Mouse (Mus musculus) intestine, postnatal 0 days (tissue): ENCODE measurements at regions not wholly inside any gene's neighbourhood (a gene's known extent, or its start where the extent isn't known, plus 50 kb on each side); places are given as distances from the start of the nearest gene placed in this dataset.

ENCODE experiments used
- ATAC-seq: fragments of 200-750 bp; cut with Nextera tagmentation; 2 replicates; pipeline ENCODE4 v1.8.0; 2017; ENCODE audit warnings: mild to moderate bottlenecking, moderate TSS enrichment, moderate library complexity
- H3K27ac ChIP-seq: fragments of 300-500 bp; sonication (generic); 2 replicates; pipeline ENCODE4 v1.5.1; 2014; ENCODE audit warnings: mild to moderate bottlenecking, low read depth, low read length, moderate library complexity
- H3K27me3 ChIP-seq: fragments of 300-500 bp; sonication (generic); replicated peaks from 2 replicates; pipeline ENCODE4 v1.6.1; 2014; ENCODE audit warnings: low read length, mixed read lengths; ENCODE audit not compliant: control insufficient read depth, insufficient read depth
- H3K36me3 ChIP-seq: fragments of 300-500 bp; sonication (generic); 2 replicates; pipeline ENCODE4 v1.6.1; 2014; ENCODE audit warnings: mild to moderate bottlenecking, moderate library complexity; ENCODE audit not compliant: control insufficient read depth, insufficient read depth
- H3K4me1 ChIP-seq: fragments of 300-500 bp; sonication (generic); replicated peaks from 2 replicates; pipeline ENCODE4 v1.6.1; 2014; ENCODE audit warnings: antibody characterized with exemption, low read length, mixed read lengths; ENCODE audit not compliant: control insufficient read depth, insufficient read depth
- H3K4me2 ChIP-seq: fragments of 300-500 bp; sonication (generic); replicated peaks from 2 replicates; pipeline ENCODE4 v1.6.1; 2014; ENCODE audit warnings: low read depth, mild to moderate bottlenecking, moderate library complexity
- H3K4me3 ChIP-seq: fragments of 300-500 bp; sonication (generic); 2 replicates; pipeline ENCODE4 v1.5.1; 2014; ENCODE audit warnings: low read depth, low read length
- H3K9ac ChIP-seq: fragments of 300-500 bp; sonication (generic); 2 replicates; pipeline ENCODE4 v1.6.1; 2014; ENCODE audit warnings: mild to moderate bottlenecking, low read depth, low read length
- H3K9me3 ChIP-seq: fragments of 300-500 bp; sonication (generic); 2 replicates; pipeline ENCODE4 v1.6.1; 2016; ENCODE audit warnings: mixed run types; ENCODE audit not compliant: control insufficient read depth
- CTCF ChIP-seq: sonication (generic); IDR thresholded peaks from 2 replicates; pipeline ENCODE4 v1.5.1; 2016; ENCODE audit warnings: low read depth, mild to moderate bottlenecking, control low read depth, antibody characterized with exemption, moderate library complexity
- WGBS: fragments of 180-500 bp; shearing (Covaris S2); extraction: QIAGEN DNeasy Blood & Tissue Kit; methylation state at CpG from one replicate; pipeline ENCODE4 v1.1.7; 2014; 5-methylcytosine and 5-hydroxymethylcytosine counted together

DNA sequence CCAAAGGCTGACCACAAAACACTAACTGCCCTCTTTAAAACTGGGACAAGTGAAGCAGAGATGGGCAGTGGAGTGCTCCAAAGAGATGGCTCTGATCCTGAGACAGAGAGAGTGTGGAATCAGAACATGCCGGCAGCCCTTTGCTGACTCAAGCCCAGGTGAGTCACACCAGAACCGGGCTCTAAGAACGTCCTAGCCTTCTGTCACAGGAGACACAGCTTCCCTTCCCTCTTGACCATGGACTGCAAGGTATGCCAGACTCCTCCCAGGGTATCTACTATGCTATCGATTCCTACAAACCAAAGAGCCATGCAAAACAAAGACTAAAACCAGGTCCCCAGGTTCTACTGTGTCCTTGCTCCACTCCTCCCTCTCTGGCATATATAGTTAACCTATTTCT lies 98.0 kb downstream of the Dhx15 start:
- ATAC-seq = no peak
- H3K27ac ChIP-seq = no peak overlapping the region
- WGBS = 83% methylated on average over 4 of the region's 4 CpGs
- H3K4me3 ChIP-seq = no peak overlapping the region
- H3K4me2 ChIP-seq = no peak overlapping the region
- TF ChIP-seq CTCF = no peak
- no peaks in the 10 kb centered on the region for H3K36me3 ChIP-seq
- no peaks in the 10 kb centered on the region for H3K9me3 ChIP-seq
- H3K4me1 ChIP-seq = no peaks in the 10 kb centered on the region
- no peak overlapping the region for H3K9ac ChIP-seq
- H3K27me3 ChIP-seq = no peaks in the 10 kb centered on the region

DNA sequence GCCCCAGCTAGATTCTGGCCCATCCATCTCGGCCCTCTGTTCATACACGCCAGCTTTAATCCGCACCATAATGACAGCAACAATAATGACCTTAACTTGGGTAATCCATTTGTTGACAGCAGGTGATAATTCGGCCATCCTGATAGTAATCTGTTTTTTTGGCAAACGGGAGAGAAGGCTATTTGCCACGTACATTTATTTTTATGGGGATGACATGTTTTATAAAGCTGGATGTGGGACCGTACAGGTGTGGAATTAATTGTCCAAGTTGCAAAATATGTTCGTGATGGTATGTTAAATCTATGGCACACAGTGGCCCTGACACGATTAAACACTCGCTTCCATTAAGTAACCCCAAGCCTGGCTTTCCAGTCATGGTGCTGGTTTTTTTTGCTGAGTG lies 102.2 kb downstream of the Dhx15 start:
- Histone ChIP-seq H3K36me3 (no peaks in the 10 kb centered on the region), H3K9ac (no peak overlapping the region), H3K4me2 (no peak overlapping the region), H3K27me3 (no peaks in the 10 kb centered on the region), H3K27ac (no peak overlapping the region), H3K4me1 (no peaks in the 10 kb centered on the region), H3K9me3 (no peaks in the 10 kb centered on the region), H3K4me3 (no peak overlapping the region)
- ATAC-seq = no peak
- WGBS = 77% methylated on average over 10 of the region's 10 CpGs
- no peak for TF ChIP-seq CTCF

DNA sequence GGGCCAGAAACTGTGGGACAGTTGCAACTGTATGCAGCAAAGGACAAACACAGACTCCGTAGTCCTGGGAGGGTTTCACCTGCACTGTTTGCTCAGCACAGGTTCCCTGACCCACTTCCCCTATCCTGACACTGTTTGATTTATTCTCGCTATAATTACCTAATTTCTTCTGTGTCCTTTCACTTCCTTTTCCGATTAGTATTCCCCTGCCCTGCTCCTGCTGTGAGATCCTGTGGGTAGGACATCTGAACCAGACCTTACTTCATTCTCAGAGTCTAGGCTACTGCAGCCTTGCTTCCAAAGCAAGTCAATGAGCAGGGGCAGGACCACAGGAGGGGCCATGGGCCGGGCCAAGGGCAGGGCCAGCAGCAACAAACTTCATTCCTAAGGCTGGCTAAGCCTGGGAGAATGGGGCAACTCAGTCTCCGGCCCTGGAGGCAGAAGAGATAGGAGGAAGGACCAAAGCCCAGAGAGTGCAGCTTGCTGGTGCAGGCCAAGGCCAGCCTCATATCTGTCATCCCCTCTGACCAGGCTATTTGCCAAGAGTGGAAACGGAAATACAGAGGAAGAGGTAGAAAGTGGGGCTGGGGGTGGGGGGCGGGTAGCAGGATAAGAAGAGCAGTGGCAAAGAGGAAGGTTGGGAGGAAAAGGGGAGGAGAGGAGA lies 103.4 kb downstream of the Dhx15 start:
- Histone ChIP-seq H3K36me3 (no peaks in the 10 kb centered on the region), H3K27me3 (no peaks in the 10 kb centered on the region), H3K9ac (no peak overlapping the region), H3K4me1 (no peaks in the 10 kb centered on the region), H3K9me3 (no peaks in the 10 kb centered on the region), H3K4me2 (no peak overlapping the region), H3K27ac (no peak overlapping the region), H3K4me3 (no peak overlapping the region)
- no peak for ATAC-seq
- no peak for TF ChIP-seq CTCF
- WGBS = 32% methylated on average over 7 of the region's 7 CpGs

DNA sequence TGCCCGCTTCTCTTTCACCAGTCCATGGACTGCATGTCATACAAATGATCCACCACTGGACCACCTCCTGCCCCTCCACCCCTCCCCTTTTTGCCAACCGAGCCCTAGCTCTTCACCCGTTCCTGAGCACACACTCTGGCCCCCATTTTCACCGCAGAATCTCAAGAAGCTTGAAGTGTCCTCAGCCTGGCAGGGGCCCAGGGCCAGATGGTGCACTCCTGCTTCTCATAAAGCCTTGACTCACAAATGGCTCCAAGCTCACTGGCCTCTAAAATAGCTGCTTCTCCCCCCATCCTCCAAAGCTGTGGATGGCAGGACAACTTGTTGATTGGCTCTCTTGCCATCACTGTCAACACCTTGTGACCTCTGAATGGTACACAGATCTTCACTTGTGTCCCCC lies 110.0 kb downstream of the Dhx15 start:
- no peaks in the 10 kb centered on the region for H3K36me3 ChIP-seq
- 78% methylated on average over 4 of the region's 4 CpGs for WGBS
- H3K4me3 ChIP-seq = no peak overlapping the region
- ATAC-seq = no peak
- no peak for TF ChIP-seq CTCF
- H3K27ac ChIP-seq = no peak overlapping the region
- no peak overlapping the region for H3K9ac ChIP-seq
- H3K27me3 ChIP-seq = no peaks in the 10 kb centered on the region
- no peaks in the 10 kb centered on the region for H3K9me3 ChIP-seq
- H3K4me1 ChIP-seq = no peaks in the 10 kb centered on the region
- H3K4me2 ChIP-seq = no peak overlapping the region

DNA sequence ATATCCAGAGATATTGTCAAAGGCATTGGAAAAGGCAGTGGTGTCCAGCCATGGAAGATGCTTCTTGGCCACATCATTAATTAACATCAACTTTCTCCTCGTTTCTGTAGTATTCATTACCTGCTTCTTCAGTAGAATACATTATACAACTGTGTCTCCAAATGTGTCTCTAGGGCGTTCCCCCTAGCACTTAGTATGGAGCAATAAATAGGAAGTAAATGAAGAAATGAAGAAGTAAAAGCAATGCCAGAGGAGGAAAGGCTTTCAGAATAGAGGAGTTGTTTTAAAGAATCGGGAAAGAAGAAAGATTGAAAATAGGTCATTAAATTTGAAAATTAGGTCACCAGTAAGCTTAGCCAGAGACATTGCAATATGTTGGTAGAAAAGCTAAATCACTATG lies 112.6 kb downstream of the Dhx15 start:
- no peaks in the 10 kb centered on the region for H3K4me1 ChIP-seq
- H3K9me3 ChIP-seq = no peaks in the 10 kb centered on the region
- no peak overlapping the region for H3K9ac ChIP-seq
- TF ChIP-seq CTCF = no peak
- no peak overlapping the region for H3K4me2 ChIP-seq
- no peak overlapping the region for H3K27ac ChIP-seq
- 90% methylated on average over 3 of the region's 3 CpGs for WGBS
- no peak overlapping the region for H3K4me3 ChIP-seq
- no peak for ATAC-seq
- no peaks in the 10 kb centered on the region for H3K36me3 ChIP-seq
- H3K27me3 ChIP-seq = no peaks in the 10 kb centered on the region

DNA sequence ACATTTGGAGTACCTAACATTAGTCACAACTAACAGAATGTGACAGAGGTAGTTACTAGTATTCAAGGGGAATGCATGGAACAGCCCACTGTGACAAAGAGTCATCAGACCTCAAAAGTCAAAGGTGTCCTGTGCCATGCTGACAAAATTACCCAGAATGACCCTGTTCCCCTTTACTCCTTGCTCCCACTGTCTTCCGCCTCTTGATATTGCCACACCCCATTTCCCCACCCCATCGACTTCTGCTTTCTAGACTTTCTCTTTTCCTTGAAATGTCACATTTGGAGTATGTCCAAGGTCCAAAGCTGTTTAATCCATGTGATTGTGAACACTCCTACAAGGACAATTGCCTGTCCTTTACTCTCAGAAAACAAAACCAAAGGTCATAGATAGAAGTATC lies 115.2 kb downstream of the Dhx15 start:
- TF ChIP-seq CTCF = no peak
- Histone ChIP-seq H3K27ac (no peak overlapping the region), H3K4me1 (no peaks in the 10 kb centered on the region), H3K9ac (no peak overlapping the region), H3K4me3 (no peak overlapping the region), H3K27me3 (no peaks in the 10 kb centered on the region), H3K4me2 (no peak overlapping the region), H3K36me3 (no peaks in the 10 kb centered on the region), H3K9me3 (no peaks in the 10 kb centered on the region)
- no peak for ATAC-seq
- WGBS = 73% methylated on average over 2 of the region's 2 CpGs

DNA sequence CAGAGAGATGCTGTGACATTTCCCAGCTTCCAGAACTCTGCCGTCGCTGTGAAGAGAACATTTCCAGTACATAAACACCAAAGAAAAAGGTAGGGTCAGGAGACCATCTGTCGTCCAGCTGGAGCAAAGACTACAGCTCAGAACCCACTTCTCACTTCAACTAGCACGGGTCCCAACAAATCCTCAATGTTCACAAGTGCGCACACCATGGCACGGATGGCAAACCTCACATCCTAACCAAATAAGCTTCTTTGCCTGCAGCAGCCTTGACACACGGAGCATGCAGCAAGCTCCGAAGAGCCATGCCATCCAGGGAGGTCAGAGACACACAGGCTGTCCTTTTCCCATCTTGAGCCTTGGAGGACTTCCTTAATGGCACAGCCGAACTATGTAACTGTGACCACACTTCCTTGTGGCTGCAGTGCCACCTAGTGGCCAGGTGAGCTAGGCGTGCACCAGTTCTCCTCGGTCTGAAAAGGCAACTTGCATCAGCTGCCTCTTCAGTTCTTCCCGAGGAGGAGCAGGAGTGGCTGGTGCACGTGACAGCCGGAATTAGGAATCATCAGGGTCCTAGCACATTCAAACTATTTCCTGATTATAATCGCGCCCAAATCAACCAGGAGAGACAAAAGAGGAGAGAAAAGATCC lies 125.4 kb downstream of the Dhx15 start:
- H3K27me3 ChIP-seq = no peaks in the 10 kb centered on the region
- WGBS = 31% methylated on average over 16 of the region's 16 CpGs
- H3K27ac ChIP-seq = no peak overlapping the region
- 0 out of 2 replicates have a peak, but pooled peaks have one; percentile 57 for ATAC-seq
- H3K36me3 ChIP-seq = no peaks in the 10 kb centered on the region
- peak; percentile 99 for TF ChIP-seq CTCF
- no peak overlapping the region for H3K4me3 ChIP-seq
- no peaks in the 10 kb centered on the region for H3K4me1 ChIP-seq
- H3K9me3 ChIP-seq = no peaks in the 10 kb centered on the region
- H3K4me2 ChIP-seq = no peak overlapping the region
- H3K9ac ChIP-seq = no peak overlapping the region
